Mouse (Mus musculus) stomach, postnatal 0 days (tissue): ENCODE data around the gene Siah3.

Experiments
- CTCF ChIP-seq: IDR thresholded peaks from 2 replicates; pipeline ENCODE4 v1.5.1; 2016; ENCODE audit warnings: antibody characterized with exemption, low read depth, mild to moderate bottlenecking, moderate library complexity
- EP300 ChIP-seq: optimal IDR thresholded peaks from 2 replicates; pipeline ENCODE3; 2016; ENCODE audit warnings: antibody characterized with exemption

DNA sequence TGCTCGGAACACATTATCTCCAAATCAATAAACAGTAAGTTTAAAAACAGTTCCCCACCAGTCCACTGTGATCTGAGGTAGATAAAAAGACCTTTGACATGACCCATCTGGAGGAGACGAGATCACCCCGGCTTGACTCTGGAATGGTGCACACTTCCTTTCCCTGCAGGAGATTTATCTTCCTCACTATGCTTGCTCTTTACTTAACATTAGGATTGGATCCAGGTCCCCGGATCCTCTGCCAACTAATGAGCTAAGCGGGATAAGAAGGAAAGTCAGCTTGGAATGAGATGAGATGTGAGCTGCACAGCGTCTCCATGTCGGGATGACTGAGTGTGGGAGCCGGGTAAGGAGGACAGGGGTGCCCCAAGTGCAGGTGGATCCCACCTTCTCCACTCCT, 46.7 kb downstream of the Siah3 start:
- no peak for TF ChIP-seq CTCF
- no peak for TF ChIP-seq EP300
